Mouse (Mus musculus) layer of hippocampus, postnatal 14 days (tissue): Measurements from ENCODE around the gene Serpinb9e. TPM values are rescaled to one million over a fixed set of nuclear protein-coding genes. Genes with fewer than 3 reads are reported as not detected.
"Not testable (repeated sequence)": the region's sequence is repeated elsewhere in the genome, so short reads cannot be mapped to it uniquely, and the experiment has no call there.

Source experiments
- DNase-seq, 2 experiments: peaks; one replicate each; pipeline ENCODE4 v3.0.0; 2021 to 2022; ENCODE audit warnings: low spot score in 2 of 2, mixed read lengths in 1 of 2
- long read RNA-seq, 2 experiments: library from polyadenylated mRNA; stranded (forward); transcript quantifications; one replicate each; pipeline ENCODE4 v2.0.0; 2021
- total RNA-seq, 2 experiments: library from RNA; stranded (reverse); gene quantifications; 2 replicates each; pipeline ENCODE4 v1.2.3; 2021

Gene Serpinb9e
- total RNA-seq = not detected
- long read RNA-seq, experiment 1 = 0 reads
- long read RNA-seq, experiment 2 = 0 reads

GRCm38 (mm10) chr13:33249312-33249711 is at the start of gene Serpinb9e:
Gene Serpinb9e (plus strand): TSS chr13:33249612.
- DNase-seq = not testable (repeated sequence)

GRCm38 (mm10) chr13:33199740-33200139 is 49.7 kb upstream of the Serpinb9e start:
- DNase-seq = peak in 1 of 2 experiments; percentile 11

DNA sequence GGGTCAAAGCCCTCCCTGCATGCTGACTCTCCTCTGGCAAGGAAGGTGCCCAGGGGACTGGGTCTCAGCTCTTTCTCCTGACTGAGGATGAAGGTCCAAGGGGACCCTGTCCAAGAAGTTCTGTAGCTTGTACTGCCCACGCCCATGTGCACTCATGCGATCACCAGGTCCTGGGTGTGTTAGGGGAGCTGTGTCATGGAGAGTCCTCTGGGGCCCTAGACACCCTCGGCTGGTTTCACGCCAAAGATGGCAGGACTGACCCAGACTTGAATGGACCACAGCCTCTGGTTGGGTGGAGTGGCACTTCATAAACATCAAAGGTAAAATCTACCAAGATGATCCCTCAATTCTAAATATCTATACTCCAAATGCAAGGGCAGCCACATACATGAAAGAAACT is 59.2 kb downstream of the Serpinb9e start:
- not testable (repeated sequence) for DNase-seq

Other genes starting within 250 kb of the Serpinb9e start
- 1 to 10 TPM; 5.4 to 6.5 TPM for gene Serpinb9, start 246.4 kb upstream of the Serpinb9e start, total RNA-seq
- gene Serpinb9b, start 222.2 kb upstream of the Serpinb9e start, total RNA-seq = not detected
- gene Serpinb1b, start 171.0 kb upstream of the Serpinb9e start, total RNA-seq = 1 to 10 TPM; 1.5 to 2.5 TPM
- not detected for gene Serpinb9c, start 89.9 kb upstream of the Serpinb9e start, total RNA-seq
- not detected for gene Serpinb9d, start 56.7 kb upstream of the Serpinb9e start, total RNA-seq
- not detected for gene Serpinb9f, start 74.5 kb downstream of the Serpinb9e start, total RNA-seq
- not detected for gene Gm11397, start 146.1 kb downstream of the Serpinb9e start, total RNA-seq
- gene Serpinb9g, start 235.2 kb downstream of the Serpinb9e start, total RNA-seq = not detected